Mouse (Mus musculus) ES-E14 (cell line): ENCODE measurements around the gene Zfyve27. TPM values are rescaled to one million over a fixed set of nuclear protein-coding genes. Genes with fewer than 3 reads are reported as not detected.

Source experiments
- DNase-seq: peaks from one replicate; pipeline ENCODE4 v3.0.0-alpha.2; 2013; ENCODE audit warnings: low read depth, low spot score
- H3K27ac ChIP-seq: 2 replicates; pipeline ENCODE4 v1.5.1; 2012; ENCODE audit warnings: low read depth, mild to moderate bottlenecking, low read length, moderate library complexity, mixed read lengths; ENCODE audit not compliant: poor library complexity, insufficient read depth, severe bottlenecking
- H3K36me3 ChIP-seq: 2 replicates; pipeline ENCODE4 v1.6.1; 2012; ENCODE audit warnings: mild to moderate bottlenecking, low read length, moderate library complexity, mixed read lengths; ENCODE audit not compliant: control insufficient read depth, poor library complexity, insufficient read depth, severe bottlenecking
- H3K4me1 ChIP-seq, 2 experiments: fragments of 150-350 bp in 1 of 2; sonication (generic) in 1 of 2; 2 replicates each; pipeline ENCODE4 v1.6.1; 2012; ENCODE audit warnings: low read length in 2 of 2, mild to moderate bottlenecking in 1 of 2, mixed read lengths in 1 of 2; ENCODE audit not compliant: control insufficient read depth in 2 of 2, insufficient read depth in 2 of 2, poor library complexity in 1 of 2
- H3K4me3 ChIP-seq, 2 experiments: fragments of 150-350 bp in 1 of 2; sonication (generic) in 1 of 2; 2 replicates each; pipeline ENCODE4 v1.5.1; 2012; ENCODE audit warnings: low read length in 2 of 2, low read depth in 1 of 2, mild to moderate bottlenecking in 1 of 2, mixed read lengths in 1 of 2; ENCODE audit not compliant: insufficient read depth in 1 of 2, poor library complexity in 1 of 2, severe bottlenecking in 1 of 2
- H3K9ac ChIP-seq: 2 replicates; pipeline ENCODE4 v1.6.1; 2012; ENCODE audit warnings: low read depth, mild to moderate bottlenecking, low read length, mixed read lengths; ENCODE audit not compliant: poor library complexity, insufficient read depth, severe bottlenecking
- H3K9me3 ChIP-seq: fragments of 150-350 bp; sonication (generic); 2 replicates; pipeline ENCODE4 v1.6.1; 2012; ENCODE audit warnings: low read depth, mild to moderate bottlenecking, low read length; ENCODE audit not compliant: control insufficient read depth, insufficient read depth
- CHD2 ChIP-seq: IDR thresholded peaks from 2 replicates; pipeline ENCODE4 v1.6.1; 2014; ENCODE audit warnings: mild to moderate bottlenecking, low read depth, low read length, inconsistent platforms
- HCFC1 ChIP-seq: IDR thresholded peaks from 2 replicates; pipeline ENCODE4 v1.6.1; 2012; ENCODE audit warnings: low read length, inconsistent platforms, borderline replicate concordance; ENCODE audit not compliant: insufficient read depth
- MAFK ChIP-seq: IDR thresholded peaks from 2 replicates; pipeline ENCODE4 v1.6.1; 2014; ENCODE audit warnings: mild to moderate bottlenecking, low read depth, low read length, inconsistent platforms; ENCODE audit not compliant: insufficient read depth
- ZC3H11A ChIP-seq: IDR thresholded peaks from 2 replicates; pipeline ENCODE4 v1.6.1; 2012; ENCODE audit warnings: low read depth, mild to moderate bottlenecking, inconsistent platforms, low read length, borderline replicate concordance
- ZNF384 ChIP-seq: IDR thresholded peaks from 2 replicates; pipeline ENCODE4 v1.6.1; 2012; ENCODE audit warnings: low read depth, low read length, inconsistent platforms
- in situ Hi-C, 2 experiments: fragments of 600-800 bp; cut with MboI; formaldehyde crosslinking; loops; one replicate each; pipeline ENCODE4 v1.15.1; 2025; ENCODE audit warnings: low sequenced_read_pairs in 2 of 2, inconsistent platforms in 1 of 2; ENCODE audit not compliant: unreplicated experiment in 2 of 2
- total RNA-seq: library from RNA; depleted of rRNA; stranded (reverse); fragments of 300-350 nt; gene quantifications from 2 replicates; pipeline ENCODE4 v1.2.3, GENCODE M21; 2012; rRNA removed

Gene Zfyve27
- total RNA-seq, 1 experiment, result 45.9 TPM

GRCm38 (mm10) chr19:42238341-42238715, 74.6 kb downstream of the Zfyve27 start:
- in situ Hi-C loops, result no loop called here
- no peak overlapping the region for H3K9ac ChIP-seq
- H3K36me3 ChIP-seq, result no peaks in the 10 kb centered on the region
- no peaks in the 10 kb centered on the region for H3K4me1 ChIP-seq
- no peak for TF ChIP-seq ZC3H11A
- no peak for TF ChIP-seq HCFC1
- TF ChIP-seq CHD2, result no peak
- TF ChIP-seq ZNF384, result no peak
- no peak for TF ChIP-seq MAFK
- no peaks in the 10 kb centered on the region for H3K9me3 ChIP-seq
- DNase-seq, result no peak
- H3K4me3 ChIP-seq, result no peak overlapping the region
- H3K27ac ChIP-seq, result no peak overlapping the region

- Histone ChIP-seq H3K9ac (no peak overlapping the region), H3K27ac (no peak overlapping the region), H3K4me1 (no peaks in the 10 kb centered on the region), H3K4me3 (no peak overlapping the region), H3K9me3 (no peaks in the 10 kb centered on the region), H3K36me3 (no peaks in the 10 kb centered on the region)
- in situ Hi-C loops, result no loop called here
- TF ChIP-seq CHD2 (no peak), HCFC1 (no peak), ZC3H11A (no peak), MAFK (no peak)
- DNase-seq, result no peak
Measured at GRCm38 (mm10) chr19:42240881-42241280, 77.1 kb downstream of the Zfyve27 start.

GRCm38 (mm10) chr19:42243401-42243800, 79.7 kb downstream of the Zfyve27 start:
- Histone ChIP-seq H3K4me3 (no peak overlapping the region), H3K36me3 (no peaks in the 10 kb centered on the region), H3K9me3 (no peaks in the 10 kb centered on the region), H3K27ac (no peak overlapping the region), H3K4me1 (no peaks in the 10 kb centered on the region), H3K9ac (no peak overlapping the region)
- TF ChIP-seq HCFC1, result no peak
- TF ChIP-seq MAFK, result no peak
- TF ChIP-seq ZNF384, result no peak
- DNase-seq, result no peak
- in situ Hi-C loops, result no loop called here

Other genes starting within 250 kb of the Zfyve27 start
- gene Exosc1, start 230.5 kb upstream of the Zfyve27 start, total RNA-seq, result 45.2 and 48.2 TPM in 2 replicates
- 62.7 and 73.7 TPM in 2 replicates for gene Zdhhc16, start 230.5 kb upstream of the Zfyve27 start, total RNA-seq
- 59.6 and 91.5 TPM in 2 replicates for gene Mms19, start 182.8 kb upstream of the Zfyve27 start, total RNA-seq
- 14.4 and 18.2 TPM in 2 replicates for gene Ubtd1, start 182.2 kb upstream of the Zfyve27 start, total RNA-seq
- 0.45 TPM in 1 of 2 replicates, not detected in the other for gene Ankrd2, start 128.0 kb upstream of the Zfyve27 start, total RNA-seq
- gene Hoga1, start 118.3 kb upstream of the Zfyve27 start, total RNA-seq, result 0.89 and 1.6 TPM in 2 replicates
- gene 4933411K16Rik, start 111.7 kb upstream of the Zfyve27 start, total RNA-seq, result 0.62 and 0.69 TPM in 2 replicates
- 2.9 and 3.1 TPM in 2 replicates for gene Morn4, start 77.6 kb upstream of the Zfyve27 start, total RNA-seq
- 23.2 and 23.4 TPM in 2 replicates for gene Pi4k2a, start 73.5 kb upstream of the Zfyve27 start, total RNA-seq
- 98.8 and 99.2 TPM in 2 replicates for gene Avpi1, start 34.9 kb upstream of the Zfyve27 start, total RNA-seq
- 39.8 and 56.3 TPM in 2 replicates for gene Marveld1, start 16.6 kb upstream of the Zfyve27 start, total RNA-seq
- gene Sfrp5, start 38.3 kb downstream of the Zfyve27 start, total RNA-seq, result 6.0 and 7.2 TPM in 2 replicates
- 0.05 and 0.09 TPM in 2 replicates for gene Golga7b, start 83.6 kb downstream of the Zfyve27 start, total RNA-seq